Mouse (Mus musculus) ovary, adult 18-20 months (tissue): Measurements from ENCODE around the gene Fndc3b.

Experiments
- DNase-seq: peaks from one replicate; pipeline ENCODE4 v3.0.0; 2022; ENCODE audit warnings: low spot score, mixed read lengths

The Fndc3b gene

DNA sequence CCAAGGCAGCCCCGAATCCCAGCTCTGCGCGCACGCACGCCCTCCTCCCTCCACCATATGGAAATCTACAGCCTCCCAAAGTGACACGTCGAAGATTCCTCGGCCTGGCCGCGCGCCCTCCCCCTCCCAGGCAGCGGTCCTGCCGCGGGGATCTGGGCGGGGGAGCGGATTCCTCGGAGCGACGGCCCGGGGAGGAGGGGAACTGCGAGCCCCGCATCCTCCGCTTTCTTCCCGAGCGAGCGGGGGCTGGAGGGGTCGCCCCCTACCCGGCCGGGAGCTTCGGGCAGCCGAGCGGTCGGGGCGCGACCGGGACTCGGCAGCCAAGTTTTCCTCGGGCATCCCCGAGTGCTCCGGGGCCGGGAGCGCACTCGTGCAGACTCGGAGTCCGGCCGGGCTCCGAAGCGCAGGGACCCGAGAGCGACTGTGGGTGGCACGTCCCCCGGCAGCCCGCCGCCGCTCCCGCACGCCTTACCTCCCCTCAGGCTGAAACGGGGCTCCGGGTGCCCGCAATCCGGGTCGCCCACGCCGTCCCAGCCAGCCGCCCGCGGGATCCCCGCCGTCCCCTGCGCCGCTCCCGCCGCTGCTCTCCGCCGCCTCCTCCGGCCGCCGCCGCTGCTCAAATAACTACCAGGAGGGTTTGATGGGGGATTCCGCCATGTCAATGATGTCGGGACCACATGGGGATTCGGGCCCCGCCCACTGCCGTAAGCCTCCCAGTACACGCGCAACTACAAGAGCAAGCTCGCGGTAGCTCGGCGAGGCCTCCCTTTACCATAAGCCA is at the start of gene Fndc3b:
Gene Fndc3b (minus strand): TSS at position 660 of the 781 bp plus-strand sequence.
- DNase-seq, result peak; percentile 88

DNA sequence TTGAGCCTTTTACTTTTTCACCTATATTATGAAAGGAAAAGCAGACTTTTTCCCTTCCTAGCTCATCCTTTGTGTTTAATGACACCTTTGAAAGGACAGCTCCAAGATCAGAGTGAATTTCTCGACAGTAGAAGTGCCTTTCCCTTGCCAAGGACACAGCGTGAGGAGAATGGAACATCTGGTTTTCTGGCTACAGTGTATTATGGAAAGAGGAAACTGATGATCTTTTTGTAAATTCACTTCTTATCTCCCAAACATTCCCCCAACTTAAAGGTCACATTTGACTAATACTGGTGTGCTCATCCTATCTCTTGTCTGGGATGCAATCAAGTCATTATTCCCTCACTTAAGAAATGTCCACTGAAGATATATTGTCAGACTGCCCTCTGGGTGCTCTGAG is 49.2 kb upstream of the Fndc3b start:
- no peak for DNase-seq

DNA sequence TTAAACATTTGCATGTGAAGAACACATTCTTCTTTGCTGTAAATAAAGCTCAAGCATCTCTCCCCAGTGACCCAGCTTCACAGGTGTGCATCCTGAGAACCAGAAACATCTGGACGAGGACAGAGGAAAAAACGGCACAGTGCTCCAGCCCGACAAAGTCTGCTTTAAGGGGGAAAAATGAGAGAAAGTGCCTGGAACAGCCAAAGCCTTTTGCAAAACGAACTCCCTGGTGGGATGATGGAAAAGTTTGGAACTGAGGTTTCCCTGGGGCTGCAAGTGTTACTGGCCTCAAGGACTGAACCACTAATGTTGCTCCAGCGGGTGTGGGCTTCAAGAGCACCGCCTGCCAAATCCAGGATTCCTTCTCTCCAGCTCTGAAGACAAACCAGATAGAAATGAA is 47.9 kb upstream of the Fndc3b start:
- no peak for DNase-seq

GRCm38 (mm10) chr3:27751657-27752056 is 40.5 kb upstream of the Fndc3b start:
- no peak for DNase-seq

DNA sequence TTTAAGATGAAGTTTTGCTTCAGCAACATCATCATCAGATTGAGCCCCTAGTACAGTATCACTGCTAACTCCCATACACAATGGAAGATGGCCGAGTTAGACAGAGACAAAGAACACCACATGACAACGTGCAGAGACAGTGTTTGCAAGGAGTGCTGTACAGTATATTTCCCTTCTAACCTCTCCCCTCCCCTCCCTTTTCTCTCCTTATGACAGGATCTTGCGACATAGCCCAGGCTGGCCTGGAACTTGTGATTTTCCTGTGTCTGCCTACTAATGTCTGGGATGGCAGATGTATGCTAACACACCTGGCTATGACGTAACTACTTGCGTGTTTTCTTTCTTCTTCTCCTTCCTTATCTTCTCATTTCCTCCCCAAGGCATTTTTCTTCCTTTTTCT is 40.0 kb upstream of the Fndc3b start:
- DNase-seq, result no peak

DNA sequence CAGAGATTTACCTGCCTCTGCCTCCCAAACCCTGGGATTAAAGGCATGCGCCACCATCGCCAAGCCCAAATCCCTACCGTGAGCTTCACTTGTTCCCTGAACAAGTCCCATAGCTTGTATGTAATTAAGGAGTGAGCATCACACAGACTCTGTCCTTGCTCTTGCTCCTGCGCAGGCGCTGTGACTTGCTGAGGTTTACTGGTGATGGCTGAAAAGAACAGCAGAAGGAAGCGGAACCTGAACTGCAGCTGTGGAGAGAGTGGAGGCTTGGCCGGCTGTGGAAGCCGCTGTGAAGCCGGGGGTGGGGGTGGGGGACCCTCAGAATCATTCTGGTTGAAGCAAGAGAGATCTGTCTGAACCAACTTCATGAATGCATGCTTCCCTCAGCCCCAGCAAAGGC is 34.5 kb upstream of the Fndc3b start:
- no peak for DNase-seq

DNA sequence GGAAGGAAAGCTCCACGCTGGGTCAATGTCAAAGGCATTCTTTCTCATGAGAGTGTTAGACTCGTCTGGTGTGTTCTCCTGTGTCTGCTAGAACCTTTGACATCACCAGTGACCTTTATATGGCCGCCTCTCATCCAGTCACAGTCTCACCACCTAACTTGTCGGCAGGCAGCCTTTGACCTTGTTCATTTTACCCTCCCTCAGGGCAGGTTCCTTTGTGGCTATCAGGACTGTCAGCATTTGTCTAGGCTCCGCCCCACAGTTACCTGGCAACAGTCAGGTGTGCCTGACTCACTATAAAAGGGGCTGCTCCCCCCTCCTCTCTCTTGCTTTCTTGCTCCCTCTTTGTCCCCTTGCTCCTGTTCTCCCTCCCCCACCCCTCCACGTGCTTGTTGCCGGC is 33.6 kb upstream of the Fndc3b start:
- no peak for DNase-seq

DNA sequence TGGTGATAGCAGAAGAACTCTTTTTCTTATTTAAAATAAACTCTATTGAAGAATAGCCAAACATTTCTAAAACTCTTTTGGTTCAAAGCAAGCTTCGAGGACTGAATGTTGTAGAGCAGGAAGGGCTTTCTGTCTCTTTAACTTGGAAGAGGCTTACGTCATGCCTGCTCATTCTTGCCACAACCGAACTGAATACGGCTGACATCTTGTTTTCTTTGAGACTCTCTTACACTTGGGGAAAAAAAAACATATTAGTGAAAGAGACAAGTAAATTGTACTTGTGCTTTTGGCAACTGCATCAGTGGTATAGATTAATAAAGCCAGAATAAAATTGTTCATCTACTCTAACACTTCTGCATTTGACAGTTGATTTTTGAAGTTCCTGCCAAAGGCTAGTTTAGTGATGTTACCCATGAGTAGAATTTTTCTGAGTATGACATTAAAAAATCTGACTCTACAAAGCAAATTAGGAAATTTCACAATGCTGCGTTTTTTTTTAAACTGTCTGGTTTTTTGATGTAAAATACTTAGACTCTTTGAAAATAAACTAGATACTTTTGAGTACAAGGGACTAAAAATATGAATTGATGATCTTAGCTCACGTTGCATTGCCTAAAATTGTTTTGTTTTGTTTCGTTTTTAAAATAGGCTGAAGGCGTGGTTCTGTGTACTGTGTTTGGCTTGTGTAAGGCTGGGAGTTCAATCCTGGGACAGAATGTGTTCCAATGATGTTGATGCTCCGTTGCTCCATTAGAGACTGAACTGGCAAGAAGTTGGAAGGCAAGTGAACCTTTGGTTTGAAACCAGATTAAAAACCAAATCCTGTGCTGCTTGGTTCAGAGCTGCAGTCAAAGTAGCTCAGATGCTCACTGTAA is 32.4 kb upstream of the Fndc3b start:
- DNase-seq, result no peak

DNA sequence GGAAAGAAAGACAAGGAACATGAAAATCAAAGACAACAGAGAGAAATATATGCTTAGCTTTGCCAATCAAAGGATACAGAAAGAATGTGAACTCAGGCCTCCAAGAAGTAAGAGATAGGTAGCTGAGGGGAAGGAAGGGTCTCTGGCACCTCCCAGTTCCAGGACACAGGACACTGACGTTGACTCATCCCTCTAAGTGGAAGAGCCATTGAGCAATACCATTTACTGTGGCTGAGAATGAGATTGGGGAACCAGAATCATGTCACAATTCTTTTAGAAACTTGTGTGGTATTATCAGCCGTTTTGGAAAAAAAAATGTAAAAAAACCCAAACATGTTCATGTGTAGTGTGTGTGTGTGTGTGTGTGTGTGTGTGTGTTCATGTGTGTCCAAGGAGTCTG is 31.0 kb upstream of the Fndc3b start:
- DNase-seq, result no peak

GRCm38 (mm10) chr3:27740136-27740535 is 29.0 kb upstream of the Fndc3b start:
- no peak for DNase-seq

GRCm38 (mm10) chr3:27736180-27736579 is 25.1 kb upstream of the Fndc3b start:
- no peak for DNase-seq

GRCm38 (mm10) chr3:27735113-27735512 is 24.0 kb upstream of the Fndc3b start:
- DNase-seq, result no peak

GRCm38 (mm10) chr3:27728798-27729782 is 18.0 kb upstream of the Fndc3b start:
- no peak for DNase-seq

DNA sequence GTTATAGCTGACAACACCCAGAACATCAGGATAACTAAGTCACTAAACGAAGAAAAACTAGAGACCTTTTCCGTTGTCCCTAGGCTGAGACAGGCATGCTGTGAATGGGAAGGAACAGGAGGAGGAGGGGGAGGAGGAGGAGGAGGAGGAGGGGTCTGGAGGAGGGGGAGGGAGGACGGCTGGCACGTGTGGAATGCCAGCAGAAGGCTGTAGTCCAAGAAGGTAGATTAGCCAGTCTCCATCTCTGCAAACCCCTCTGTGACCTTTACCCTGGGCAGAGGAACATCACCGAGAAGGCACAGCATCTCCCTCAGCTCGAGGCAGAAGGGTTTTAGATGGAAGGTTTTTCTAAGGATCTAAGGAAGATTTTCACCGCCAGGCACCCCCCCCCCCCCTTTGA is 17.1 kb upstream of the Fndc3b start:
- no peak for DNase-seq

- no peak for DNase-seq
Observed at GRCm38 (mm10) chr3:27725752-27726151, 14.6 kb upstream of the Fndc3b start.

DNA sequence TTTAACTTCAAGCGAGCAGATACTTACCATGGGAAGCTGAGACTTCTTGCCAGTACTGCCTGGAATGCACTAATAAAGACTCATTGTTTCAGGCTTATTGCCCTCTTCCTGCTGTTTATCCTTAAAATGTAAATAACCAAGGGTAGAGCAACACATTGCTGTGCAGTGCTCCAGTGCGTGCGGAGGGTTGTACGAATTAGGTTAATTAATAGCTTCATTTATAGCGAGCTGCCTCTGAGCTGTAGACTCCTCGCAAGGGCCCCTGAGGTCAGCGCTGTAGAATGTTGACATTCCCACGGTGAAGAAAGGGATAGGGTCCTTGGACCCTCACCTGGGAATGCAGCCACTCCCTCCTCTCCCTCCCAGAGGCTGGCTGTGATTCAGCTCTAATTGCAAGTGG is 13.1 kb upstream of the Fndc3b start:
- DNase-seq, result no peak

- DNase-seq, result no peak
Observed at GRCm38 (mm10) chr3:27718829-27719365, 7.8 kb upstream of the Fndc3b start.

GRCm38 (mm10) chr3:27713971-27714370 is 2.9 kb upstream of the Fndc3b start:
- DNase-seq, result no peak

DNA sequence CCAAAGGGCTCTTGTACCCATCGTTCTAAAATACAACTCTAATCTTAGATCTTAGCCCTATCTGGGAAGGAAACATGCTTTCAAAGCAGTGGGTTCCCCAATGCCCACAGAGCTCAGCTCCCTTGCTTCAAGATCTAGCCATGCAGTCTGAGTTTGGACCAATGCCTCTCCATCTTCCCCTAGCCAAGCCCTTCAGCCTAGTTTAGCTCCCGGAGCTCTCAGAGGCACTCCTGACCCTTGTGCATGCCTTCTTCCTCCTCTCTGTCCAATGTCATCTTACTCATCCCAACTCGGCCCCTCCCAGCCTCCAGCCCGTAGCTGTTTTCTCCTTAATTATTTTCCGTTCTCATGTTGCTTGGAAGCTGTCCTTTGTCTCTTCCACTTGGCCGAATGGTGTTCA is 1.3 kb upstream of the Fndc3b start:
- DNase-seq, result no peak

GRCm38 (mm10) chr3:27709906-27710647 is 1.0 kb downstream of the Fndc3b start:
- peak; percentile 76 for DNase-seq
